Mouse (Mus musculus) thymus, adult 2 months (tissue): Measurements from ENCODE around the gene Abcg1.

Experiments
- CTCF ChIP-seq: fragments of 200-500 bp; IDR thresholded peaks from 2 replicates; pipeline ENCODE4 v1.5.1; 2012; ENCODE audit warnings: mild to moderate bottlenecking, control low read depth, low read length, moderate library complexity, borderline replicate concordance; ENCODE audit not compliant: control insufficient read depth, poor library complexity, insufficient read depth; ENCODE audit errors: extremely low read depth
- POLR2A ChIP-seq: fragments of 200-500 bp; IDR thresholded peaks from 2 replicates; pipeline ENCODE4 v1.6.1; 2012; ENCODE audit warnings: mild to moderate bottlenecking, low read length, control low read depth, moderate library complexity; ENCODE audit not compliant: control insufficient read depth, poor library complexity, insufficient read depth; ENCODE audit errors: extremely low read depth

GRCm38 (mm10) chr17:31142116-31142515 is 84.6 kb downstream of the Abcg1 start:
- TF ChIP-seq CTCF (no peak), POLR2A (no peak)
